Mouse (Mus musculus) layer of hippocampus, adult 11-12 months (tissue): Measurements from ENCODE around the gene Adam12.

Source experiments
- DNase-seq: peaks from one replicate; pipeline ENCODE4 v3.0.0; 2022; ENCODE audit warnings: low spot score

The Adam12 gene

DNA sequence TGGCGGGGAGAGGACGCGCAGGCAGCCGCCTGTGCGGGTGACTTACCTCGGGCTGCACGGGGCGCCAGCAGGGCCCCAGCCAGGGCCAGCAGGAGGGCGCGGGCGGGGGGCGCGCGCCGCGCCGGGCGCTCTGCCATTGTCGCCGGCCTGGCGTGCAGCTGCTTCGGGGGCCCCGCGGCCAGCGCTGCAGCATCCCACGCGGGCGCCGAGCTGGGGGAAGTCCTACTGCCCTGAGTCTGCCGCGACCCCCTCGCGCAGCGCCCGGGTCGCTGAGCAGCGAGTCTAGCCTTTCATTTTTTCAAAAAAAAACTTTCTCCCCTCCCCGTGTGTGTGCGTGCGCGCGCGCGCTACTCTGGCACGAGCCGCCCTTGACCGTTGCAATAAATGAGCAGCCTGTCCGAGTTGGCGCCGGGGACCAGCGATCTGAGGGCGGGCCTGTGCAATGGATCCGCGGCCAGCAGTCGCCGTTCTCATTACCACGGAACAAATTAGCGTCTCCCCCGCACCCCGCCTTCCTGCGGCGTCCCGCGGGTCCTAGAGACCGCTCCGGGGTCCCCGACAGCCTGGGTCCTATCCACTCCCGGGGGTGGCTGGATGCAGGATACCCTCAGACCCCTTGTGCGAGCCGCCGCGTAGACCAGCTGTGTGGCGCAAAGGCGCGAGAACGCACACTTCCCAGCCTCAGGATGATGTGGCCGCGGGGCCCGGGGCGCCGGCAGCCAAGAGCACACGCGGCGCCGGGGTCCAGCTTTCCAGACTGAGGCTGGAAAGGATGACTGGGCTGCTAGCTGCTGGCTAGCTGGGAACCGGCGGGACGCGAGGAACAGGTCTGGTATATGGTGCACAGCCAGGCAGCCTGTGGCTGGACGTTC lies 7.0 kb downstream of the Adam12 start:
- peak; percentile 38 for DNase-seq

DNA sequence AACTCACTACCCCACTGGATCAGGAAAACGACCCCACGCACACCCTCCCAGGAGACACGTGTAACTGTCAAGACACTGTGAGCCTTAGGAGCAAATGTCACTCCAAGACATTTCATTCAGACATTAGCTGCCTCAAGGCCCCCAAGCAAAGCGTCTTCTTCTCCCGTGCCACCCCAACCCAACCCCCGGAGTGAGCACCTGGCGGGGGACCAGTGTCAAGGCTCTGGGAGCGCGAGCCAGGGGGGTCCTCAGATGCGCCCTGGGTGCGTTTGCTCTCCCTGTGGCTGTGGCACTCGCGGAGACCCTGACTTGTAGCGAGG lies 7.6 kb downstream of the Adam12 start:
- DNase-seq: peak; percentile 6

DNA sequence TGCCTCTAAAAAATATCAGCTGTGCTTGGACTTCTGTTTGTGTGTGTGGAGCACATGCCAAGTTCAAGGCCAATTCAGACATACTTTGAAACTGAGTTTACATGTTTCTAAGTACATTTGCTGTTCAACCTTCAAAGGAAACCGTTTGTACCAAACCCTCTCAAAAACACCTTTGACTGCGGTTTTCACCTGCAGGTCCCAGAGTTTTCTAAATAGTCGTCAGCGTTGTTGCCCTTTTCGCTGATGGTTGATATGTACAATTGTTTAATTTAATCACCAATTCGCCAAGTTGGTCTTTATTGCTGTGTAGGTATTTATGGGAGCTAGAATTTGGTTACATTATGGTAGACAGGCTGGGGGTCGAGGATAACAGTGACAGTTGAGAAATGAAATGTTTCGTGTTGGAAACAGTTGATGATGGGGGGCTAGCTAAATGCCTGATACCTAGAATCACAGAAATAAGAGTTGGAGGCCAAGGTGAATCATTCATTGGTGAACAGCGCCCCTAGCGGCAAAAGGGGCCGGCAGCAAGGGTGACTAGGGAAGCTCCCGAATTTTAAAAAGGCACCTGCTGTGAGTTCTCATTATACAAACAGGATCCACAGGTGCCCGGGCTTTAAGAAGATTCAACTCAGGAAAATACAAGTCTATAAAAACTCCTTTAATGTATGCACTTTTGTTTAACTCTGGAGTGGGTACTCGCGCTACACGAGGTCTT lies 8.3 kb downstream of the Adam12 start:
- peak; percentile 85 for DNase-seq

DNA sequence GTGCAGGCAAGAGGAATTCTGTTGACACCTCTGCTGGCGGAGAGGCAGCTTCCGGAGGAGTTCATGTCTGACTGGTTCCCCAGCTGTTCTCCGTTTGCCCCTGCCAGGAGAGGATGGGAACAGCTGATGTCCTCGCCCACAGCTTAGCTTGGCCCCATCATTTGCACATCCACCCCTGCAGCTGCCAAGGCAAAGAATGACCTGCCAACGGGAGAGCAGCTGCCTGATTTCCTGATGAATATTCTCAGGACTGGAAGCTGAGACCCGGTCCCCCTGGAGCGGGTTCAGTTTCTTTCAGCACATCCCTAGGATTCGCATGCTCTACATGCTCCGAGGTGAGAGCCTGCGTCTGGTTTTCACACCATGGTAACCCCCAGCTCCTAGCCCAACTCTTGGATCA lies 24.0 kb downstream of the Adam12 start:
- peak; percentile 40 for DNase-seq

DNA sequence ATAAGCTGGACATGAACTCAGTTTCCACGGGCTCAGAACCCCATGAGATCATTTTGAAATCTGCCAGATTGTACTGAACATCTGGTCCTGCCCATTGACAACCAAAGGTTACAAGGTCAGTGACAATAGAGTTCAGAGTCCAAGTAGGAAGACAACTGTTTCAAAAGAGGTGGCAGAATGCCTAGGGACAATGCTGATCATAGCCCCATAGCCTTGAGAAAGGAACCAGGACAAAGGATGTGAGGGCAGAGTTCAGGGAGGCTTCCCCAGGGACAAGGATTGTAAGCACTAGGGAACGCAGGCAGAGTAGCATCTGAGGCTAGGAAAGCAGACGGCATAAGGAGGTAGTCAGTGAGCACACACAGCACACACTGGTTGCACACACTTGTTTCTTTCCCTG lies 38.9 kb downstream of the Adam12 start:
- no peak for DNase-seq

DNA sequence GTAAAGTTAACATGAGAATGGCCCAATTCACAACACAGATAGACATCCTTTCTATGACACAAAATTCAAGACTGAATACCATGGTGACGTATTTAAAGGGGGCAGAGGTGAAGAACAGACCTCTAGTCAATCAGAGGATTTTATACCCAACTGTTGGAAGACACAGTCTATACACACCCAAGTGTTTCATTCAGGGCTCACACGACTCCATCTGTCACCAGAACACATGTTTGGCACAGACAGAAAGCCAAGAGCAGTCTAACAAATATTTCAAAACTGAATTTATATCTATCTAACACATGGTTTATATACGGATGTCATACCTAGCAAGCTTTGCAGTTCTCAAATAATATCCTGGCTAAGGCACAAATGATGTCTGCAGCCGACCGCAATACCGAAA lies 41.8 kb downstream of the Adam12 start:
- DNase-seq: peak; percentile 9

DNA sequence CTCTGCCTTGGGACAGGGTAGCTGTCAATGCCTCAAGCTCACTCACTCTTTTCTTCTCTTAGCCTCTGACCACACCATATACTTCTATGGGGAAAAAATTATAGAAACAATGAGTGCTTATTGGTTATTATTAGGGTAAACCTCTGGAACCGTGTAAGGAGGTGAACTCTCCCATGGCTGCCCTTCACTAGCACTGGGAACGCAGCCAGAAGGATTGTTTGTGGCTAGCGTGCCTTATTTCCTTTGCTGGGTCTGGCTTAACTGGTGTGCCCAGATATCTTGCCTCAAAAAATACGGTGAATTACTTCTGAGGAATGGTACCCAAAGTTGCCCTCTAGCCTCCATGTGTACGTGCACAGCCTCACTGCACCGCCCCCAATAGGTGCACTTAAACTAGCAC lies 43.4 kb downstream of the Adam12 start:
- no peak for DNase-seq

DNA sequence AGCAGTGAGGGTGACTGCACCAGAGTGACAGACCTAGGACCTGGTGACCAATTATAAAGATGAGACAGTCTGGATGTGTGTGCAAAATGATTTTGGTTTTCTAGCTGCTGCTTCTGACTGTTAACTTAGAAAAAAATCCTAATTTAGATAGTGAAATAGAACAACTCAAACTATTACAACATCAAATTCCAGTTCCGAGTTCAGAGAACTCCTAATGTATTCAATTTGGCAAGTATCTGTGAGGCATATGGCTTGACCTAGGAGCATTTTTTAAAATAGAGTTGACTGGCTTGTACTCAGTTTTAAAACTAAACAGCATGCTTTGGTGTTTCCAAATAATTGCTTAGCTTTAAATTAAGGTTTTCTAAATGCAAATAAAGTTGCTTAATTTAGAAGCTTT lies 44.0 kb downstream of the Adam12 start:
- no peak for DNase-seq

DNA sequence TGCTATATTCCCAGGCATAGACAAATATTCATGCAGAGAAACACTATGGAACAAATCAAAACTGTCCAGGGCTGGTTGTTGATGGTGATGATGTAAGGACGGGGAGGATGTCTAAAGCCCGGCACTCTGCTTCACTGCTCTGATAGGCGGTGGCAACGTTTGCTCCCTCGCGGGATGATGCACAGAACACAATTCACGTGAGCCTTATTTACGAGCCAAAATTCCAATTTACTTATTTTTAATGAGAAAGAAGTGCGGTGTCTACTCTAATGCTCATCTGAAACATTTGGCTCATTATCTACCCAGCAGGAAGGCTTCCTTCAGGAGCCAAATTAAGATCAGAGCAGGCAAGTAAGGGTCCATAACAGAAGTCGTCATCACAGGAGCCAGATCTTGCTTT lies 45.4 kb downstream of the Adam12 start:
- DNase-seq: no peak

DNA sequence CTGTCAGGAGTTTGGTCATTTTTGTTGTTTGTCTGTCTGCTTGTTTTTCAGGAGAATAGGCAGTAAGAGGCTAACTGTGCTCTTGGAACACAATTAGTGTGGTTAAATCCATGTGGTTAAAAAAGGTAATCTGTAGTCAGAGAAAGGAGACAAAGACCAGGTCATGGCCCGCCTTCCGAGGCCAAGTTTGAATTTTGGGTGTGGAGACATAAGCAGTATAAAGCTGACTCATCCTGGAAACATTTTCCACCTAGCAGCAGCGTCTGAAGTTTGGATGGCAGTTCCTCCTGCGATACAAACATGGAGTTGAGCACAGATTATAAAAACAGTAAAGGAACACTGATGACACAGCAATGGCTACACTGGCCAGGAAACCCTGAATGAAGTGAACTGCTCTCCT lies 46.2 kb downstream of the Adam12 start:
- DNase-seq: no peak

DNA sequence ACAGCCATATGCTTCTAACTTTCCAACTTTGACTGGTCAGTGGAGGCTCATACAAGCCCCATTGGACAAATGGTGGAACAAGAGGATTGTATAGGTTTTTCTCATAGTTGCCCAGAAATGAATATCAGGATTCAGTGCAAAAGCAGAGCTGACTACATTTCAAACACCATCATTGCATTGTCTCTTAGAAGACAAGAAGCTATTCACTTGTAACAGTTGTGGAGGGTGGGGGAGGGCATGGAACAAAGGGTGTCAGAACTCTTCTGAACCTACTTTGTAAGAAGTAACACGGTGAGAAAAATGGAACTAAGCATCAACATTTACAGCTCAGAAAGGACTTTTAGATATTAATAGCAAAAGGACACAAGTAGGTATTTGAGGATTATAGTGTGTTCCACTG lies 50.2 kb downstream of the Adam12 start:
- DNase-seq: no peak

DNA sequence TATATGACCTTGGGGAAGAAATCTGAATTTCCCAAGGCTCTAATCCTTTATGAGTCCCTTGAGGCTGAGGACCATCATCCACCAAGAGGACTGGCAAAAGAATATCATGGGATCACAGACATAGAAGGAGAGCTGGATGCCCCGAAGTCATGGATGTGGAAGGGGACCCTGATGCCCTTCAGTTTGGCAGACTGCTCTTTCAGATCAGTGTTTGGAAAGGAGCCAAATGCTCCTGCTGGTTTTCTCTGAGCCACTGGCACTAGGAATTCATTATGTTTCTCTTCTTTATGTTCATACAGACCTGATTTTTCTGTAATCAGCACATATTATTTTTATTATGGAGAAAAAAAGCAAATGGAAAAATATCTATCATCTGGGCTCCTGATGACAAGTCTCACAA lies 50.9 kb downstream of the Adam12 start:
- no peak for DNase-seq

DNA sequence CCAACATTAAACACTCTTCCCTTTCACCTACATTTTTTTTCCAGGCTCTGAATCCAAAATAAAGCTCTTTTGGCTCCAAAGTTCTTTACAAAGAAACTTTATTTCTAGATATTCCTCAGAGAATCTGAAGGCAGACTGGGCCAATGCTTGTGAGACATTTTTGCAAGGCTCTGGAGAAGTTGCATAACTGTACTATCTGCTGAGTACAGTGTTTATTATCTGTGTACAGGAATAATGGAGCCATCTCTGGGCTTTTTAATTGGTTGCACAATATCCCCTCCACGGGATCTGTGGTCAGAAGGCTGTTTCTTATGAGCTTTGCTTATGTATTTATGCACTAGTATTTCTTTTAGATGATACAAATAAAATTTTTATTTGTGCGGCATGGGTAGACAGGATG lies 54.9 kb downstream of the Adam12 start:
- no peak for DNase-seq

DNA sequence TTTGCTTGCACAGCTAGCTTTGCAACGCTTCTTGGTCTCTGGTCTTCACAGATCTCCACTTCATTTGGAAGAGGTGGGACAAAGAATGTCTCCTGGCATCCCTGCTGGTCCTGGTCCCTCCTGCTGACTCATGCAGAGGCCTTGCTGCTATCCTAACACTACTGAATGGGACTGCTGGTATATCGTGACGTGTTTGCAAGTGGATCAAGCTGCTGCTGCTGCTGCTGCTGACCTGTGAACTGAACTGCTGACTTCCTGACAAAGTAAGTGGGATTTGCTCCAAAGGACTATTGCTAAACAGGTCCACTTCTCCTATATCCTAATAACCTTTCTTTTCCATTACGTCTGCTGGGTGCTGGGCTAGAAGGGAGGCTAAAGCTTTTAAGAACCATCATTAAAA lies 56.7 kb downstream of the Adam12 start:
- DNase-seq: no peak

DNA sequence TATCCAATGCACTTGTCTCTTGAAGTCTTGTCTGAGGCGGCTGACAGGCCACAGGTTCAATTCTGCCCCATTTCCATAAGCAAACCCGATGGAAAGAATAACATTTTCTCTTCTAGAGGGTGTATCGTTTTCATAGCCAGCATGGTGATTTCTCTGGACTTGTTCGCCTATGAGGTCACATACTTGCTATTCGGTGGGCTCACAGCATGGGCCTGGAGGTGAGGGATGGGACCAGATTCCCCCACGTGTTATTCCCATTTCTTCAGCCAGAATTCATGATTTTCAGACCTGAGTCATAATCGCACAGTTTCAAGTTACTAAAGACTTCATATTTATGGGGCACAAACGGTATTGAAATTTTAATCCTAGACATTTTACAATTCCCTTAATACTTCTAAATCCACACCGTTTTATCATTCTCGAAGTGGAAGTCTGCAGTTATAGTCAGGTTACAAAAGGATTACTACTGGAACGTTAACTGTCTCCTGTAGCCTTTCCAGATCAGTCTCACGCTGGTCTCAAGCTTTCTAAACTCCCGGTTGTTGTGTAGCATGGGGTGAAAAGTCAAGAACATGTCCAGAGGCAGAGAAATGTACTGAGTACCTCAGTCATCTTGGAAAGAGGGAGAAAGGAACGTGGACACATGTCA lies 58.4 kb downstream of the Adam12 start:
- no peak for DNase-seq

DNA sequence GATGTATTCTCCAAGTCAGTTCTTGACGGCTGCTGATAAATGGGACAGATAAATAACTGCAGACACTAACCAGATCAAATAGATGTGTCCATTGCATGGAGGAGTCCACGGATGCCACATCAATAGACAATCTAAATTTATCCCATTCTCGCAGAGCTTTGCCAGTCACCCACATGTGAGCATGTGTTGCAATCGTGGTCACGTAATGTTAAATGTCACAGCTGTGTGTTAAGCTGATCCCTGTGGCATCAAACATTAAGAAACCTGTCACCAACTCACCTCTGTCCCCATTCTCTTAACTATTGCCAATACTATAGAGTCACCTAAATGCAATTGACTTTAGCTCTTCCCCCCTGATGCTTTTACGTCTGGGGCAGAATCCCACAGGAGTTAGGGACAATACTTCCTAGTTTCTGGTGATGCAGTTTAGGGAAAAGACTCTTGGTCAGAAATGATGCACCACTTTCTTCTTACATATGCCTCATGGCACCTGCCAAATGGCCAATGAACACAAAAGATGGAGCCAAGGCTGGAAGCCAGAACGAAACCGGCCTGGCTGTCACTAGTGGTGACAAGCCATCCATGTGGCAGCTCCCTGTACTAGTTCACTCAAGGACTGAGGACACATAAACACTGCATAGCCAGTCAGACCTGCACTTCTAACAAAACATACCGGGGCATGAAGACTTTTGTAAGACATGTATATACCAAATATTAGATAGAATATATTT lies 61.6 kb downstream of the Adam12 start:
- no peak for DNase-seq

DNA sequence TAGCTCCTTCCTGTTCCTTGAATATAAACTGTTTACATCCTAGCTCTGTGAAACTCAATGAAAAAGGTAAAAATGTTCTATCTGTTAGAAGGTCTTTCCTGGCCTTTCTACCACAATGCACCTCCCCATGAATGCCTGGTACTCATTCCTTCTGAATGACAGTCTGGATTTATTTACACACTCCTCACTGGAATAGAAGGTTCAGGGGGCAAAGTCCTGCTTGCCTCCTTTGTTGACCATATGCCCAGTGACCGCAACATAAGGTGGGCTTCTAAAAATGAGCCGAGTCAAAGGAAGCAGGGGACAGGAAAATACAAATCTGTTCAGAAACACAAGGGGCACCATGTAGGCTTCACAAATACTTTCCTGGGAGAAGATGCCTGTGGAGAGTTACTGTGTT lies 62.2 kb downstream of the Adam12 start:
- no peak for DNase-seq

DNA sequence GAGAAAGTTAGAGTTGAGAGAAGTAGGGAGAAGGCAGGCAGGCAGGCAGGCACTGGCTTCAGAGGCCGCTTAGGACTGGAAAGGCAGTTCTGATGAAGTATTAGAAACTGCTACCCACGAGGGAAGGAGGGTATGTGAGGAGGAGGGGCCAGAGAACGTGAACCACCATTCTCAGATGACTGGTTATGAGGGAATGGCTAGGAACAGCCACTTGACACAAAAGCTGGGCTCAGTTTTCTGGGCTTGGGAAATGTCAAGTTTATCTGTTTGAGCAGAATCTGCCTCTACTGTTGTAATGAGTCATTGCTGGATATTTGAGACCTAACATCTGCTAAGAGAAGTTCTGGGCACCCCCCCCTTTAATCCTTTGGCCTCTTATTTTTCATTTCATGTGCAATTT lies 64.4 kb downstream of the Adam12 start:
- DNase-seq: no peak

DNA sequence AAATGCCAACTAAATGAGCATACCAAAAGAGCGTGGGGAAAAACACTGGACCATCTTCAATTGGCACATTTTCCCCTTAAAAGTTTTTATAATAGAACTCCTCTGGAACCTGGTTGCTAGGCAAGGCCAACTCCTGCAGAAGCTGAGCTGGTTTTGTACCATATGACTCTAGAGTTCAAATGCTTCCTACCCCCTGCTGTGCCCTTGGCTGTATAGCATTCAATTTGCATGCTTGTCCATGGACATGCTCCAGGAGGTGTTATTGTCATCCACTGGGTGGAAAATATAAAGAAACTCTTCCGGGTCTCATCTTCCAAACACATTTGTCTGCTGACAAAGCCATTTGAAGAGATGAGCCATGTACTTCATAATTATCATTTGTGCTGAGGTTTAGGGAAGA lies 68.2 kb downstream of the Adam12 start:
- no peak for DNase-seq

DNA sequence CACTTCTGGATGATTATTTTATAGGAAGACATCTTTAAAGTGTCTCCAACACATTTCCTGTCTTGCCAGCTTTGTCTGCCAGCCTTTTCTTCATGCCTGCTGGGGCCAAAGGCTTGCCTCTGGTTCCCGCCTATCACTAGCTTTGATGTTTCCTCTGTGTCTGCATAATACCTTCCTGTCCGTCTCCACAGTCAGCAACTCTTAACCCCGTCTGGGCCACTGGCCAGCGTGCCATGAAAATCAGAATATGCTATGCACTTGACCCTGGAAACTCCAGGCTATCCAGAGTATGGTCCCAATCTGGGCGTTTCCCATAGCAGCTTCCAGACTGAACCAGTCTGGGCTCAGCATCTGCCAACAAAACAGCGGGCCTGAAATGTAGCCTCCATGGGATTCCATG lies 69.1 kb downstream of the Adam12 start:
- DNase-seq: no peak

DNA sequence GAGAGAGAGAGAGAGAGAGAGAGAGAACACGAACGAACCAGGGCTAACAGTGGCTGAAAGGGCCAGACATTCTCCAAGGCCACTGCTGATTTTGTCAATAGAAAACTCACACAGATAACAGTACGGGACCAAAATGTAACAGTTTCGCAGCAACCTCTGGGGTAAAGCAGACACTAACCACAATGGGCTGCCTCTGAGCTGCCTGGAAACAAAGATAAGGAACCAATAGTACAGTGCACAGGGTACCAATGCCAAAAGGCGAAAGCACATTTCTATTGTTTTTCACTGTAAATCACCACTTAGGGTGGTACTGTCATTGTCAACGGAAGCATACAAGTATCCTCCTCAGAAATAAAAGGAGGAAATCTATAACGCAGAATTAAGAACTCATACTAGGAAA lies 72.3 kb downstream of the Adam12 start:
- no peak for DNase-seq

DNA sequence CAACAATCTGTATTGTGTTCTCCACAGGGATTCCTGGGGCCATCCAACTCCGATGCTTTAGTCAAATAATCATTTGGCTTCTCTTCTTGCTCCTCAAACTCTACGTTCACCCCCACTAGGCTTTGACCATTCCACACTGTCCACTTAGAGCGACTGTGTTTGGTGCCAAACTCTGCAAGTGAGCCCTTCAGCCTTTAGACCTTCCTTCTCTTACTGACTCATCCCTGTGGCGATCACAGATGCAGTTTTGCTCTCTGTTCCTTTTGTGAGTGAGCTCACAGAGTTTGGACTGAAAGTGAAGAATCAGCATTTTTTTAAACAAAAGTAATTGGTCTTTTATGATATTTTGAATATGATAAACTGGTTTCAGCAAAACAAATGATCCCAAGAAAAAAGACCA lies 80.6 kb downstream of the Adam12 start:
- no peak for DNase-seq

DNA sequence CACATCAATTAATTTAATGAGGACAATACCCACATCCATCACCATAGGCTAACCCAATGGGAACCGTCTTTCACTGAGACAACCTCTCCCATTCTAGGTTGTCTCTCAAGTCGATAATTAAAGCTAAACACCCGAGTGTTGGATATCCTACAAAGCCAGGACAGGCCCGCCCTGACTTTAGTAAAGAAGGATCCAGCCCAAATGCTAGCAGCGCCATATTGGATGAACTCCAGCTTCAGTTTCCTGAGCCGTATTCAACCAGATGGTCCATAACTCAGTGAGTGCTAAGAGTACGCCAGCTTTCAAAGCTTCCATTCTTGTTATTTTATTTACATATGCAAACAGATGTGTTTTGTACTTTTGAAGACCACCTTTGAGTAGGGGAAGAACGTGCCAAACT lies 81.6 kb downstream of the Adam12 start:
- no peak for DNase-seq
